Mouse (Mus musculus) intestine, embryonic 15.5 days (tissue): Measurements from ENCODE around the gene Mcrs1. TPM values are rescaled to one million over a fixed set of nuclear protein-coding genes. Genes with fewer than 3 reads are reported as not detected.
"Not testable (repeated sequence)": the region's sequence is repeated elsewhere in the genome, so short reads cannot be mapped to it uniquely, and the experiment has no call there.

Experiments
- ATAC-seq: fragments of 200-750 bp; cut with Nextera tagmentation; 2 replicates; pipeline ENCODE4 v1.8.0; 2017; ENCODE audit warnings: moderate TSS enrichment, moderate library complexity
- H3K27ac ChIP-seq: fragments of 300-500 bp; sonication (generic); 2 replicates; pipeline ENCODE4 v1.5.1; 2015; ENCODE audit warnings: mild to moderate bottlenecking, inconsistent platforms
- H3K27me3 ChIP-seq: fragments of 300-500 bp; sonication (generic); replicated peaks from 2 replicates; pipeline ENCODE4 v1.6.1; 2015; ENCODE audit warnings: inconsistent platforms
- H3K36me3 ChIP-seq: fragments of 300-500 bp; sonication (generic); 2 replicates; pipeline ENCODE4 v1.6.1; 2015; ENCODE audit warnings: inconsistent platforms
- H3K4me1 ChIP-seq: fragments of 300-500 bp; sonication (generic); replicated peaks from 2 replicates; pipeline ENCODE4 v1.6.1; 2015; ENCODE audit warnings: inconsistent platforms
- H3K4me2 ChIP-seq: fragments of 300-500 bp; sonication (generic); replicated peaks from 2 replicates; pipeline ENCODE4 v1.6.1; 2015; ENCODE audit warnings: mild to moderate bottlenecking, inconsistent platforms
- H3K4me3 ChIP-seq: fragments of 300-500 bp; sonication (generic); replicated peaks from 2 replicates; pipeline ENCODE4 v1.5.1; 2015; ENCODE audit warnings: inconsistent platforms
- H3K9ac ChIP-seq: fragments of 300-500 bp; sonication (generic); 2 replicates; pipeline ENCODE4 v1.6.1; 2015; ENCODE audit warnings: inconsistent platforms
- H3K9me3 ChIP-seq: fragments of 300-500 bp; sonication (generic); 2 replicates; pipeline ENCODE4 v1.6.1; 2016; ENCODE audit warnings: inconsistent platforms
- WGBS: fragments of 180-500 bp; shearing (Covaris S2); methylation state at CpG from one replicate; pipeline ENCODE4 v1.1.7; 2015; 5-methylcytosine and 5-hydroxymethylcytosine counted together
- polyA plus RNA-seq: library from polyadenylated mRNA; unstranded; fragments of >200 nt; fragmentation: Nextera tagmentation; extraction: Ambion mirVana; gene quantifications from 2 replicates; pipeline ENCODE4 v1.2.1, GENCODE M21; 2015

The Mcrs1 gene
- polyA plus RNA-seq, 1 experiment from 2014 or later: 119 TPM

DNA sequence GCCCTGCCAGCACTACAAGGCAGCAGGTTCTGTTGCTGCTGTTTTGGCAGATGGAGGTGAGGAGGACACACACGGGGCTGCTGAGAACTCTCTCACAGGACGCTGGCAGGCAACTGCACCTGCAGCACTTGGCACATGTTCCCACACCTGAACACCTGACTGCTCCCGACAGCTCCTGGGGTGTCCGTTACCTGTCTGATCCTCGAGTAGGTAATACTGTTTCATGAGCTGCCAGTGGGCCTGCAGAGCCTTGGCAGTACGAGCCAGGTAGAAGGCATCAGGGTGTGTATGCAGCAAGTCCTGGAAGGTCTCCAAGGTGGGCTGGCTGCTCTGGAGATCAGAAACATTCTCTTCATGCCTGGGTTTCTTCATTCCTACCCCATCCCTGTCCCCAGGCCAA, 5.0 kb downstream of the Mcrs1 start:
- not testable (repeated sequence) for H3K27ac ChIP-seq, H3K4me3 ChIP-seq, H3K9me3 ChIP-seq, H3K9ac ChIP-seq, ATAC-seq, H3K4me2 ChIP-seq, H3K27me3 ChIP-seq, H3K4me1 ChIP-seq
- 75% methylated on average over 6 of the region's 6 CpGs for WGBS
- peaks cover 26% of the 10 kb centered on the region for H3K36me3 ChIP-seq

DNA sequence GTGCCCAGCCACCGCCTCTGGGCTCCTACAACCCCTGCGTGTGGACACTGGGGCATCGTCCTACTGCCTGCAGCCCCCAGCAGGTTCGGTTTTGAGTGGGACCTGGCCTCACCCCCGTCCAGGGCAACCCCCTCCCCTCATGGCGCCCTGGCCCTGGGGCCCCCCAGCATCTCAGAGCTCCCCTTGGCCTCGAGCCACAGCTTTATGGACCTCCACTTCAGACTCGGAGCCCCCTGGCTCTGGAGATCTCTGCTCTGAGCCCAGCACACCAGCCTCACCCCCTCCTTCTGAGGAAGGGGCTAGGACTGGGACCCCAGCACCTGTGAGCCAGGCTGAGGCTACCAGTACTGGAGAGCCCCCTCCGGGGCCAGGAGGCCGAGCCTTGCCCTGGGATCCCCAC, 9.7 kb downstream of the Mcrs1 start:
- Histone ChIP-seq H3K4me3 (no peak overlapping the region), H3K27me3 (no peaks in the 10 kb centered on the region), H3K4me2 (no peak overlapping the region), H3K27ac (no peak overlapping the region), H3K4me1 (no peaks in the 10 kb centered on the region), H3K9ac (no peak overlapping the region), H3K36me3 (peaks cover 28% of the 10 kb centered on the region), H3K9me3 (no peaks in the 10 kb centered on the region)
- WGBS: 90% methylated on average over 10 of the region's 10 CpGs
- 0 out of 2 replicates have a peak, but pooled peaks have one; percentile 18 for ATAC-seq

DNA sequence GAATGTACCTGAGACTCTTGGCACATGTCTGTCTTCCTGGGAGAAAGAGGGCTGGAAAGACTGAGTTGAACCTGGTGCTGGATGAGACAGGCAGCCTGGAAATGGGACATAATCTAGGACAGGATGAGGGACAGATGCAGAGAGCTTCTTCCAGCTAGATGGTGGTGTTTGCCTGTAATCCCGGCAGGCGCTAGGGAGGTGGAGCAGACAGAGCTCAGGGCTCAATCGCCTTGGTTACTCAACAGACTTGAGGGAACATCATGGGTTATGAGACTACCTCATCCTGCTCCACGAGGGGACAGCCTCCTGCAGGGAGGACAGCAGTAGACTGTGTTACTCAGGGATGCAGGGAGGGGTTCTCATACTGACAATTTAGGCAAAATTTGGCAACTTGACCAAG, 10.5 kb downstream of the Mcrs1 start:
- 65% methylated on average over 4 of the region's 4 CpGs for WGBS
- H3K4me3 ChIP-seq: no peak overlapping the region
- no peak for ATAC-seq
- no peaks in the 10 kb centered on the region for H3K27me3 ChIP-seq
- H3K27ac ChIP-seq: no peak overlapping the region
- no peak overlapping the region for H3K4me2 ChIP-seq
- no peak overlapping the region for H3K9ac ChIP-seq
- no peaks in the 10 kb centered on the region for H3K9me3 ChIP-seq
- no peaks in the 10 kb centered on the region for H3K4me1 ChIP-seq
- H3K36me3 ChIP-seq: peaks cover 23% of the 10 kb centered on the region

DNA sequence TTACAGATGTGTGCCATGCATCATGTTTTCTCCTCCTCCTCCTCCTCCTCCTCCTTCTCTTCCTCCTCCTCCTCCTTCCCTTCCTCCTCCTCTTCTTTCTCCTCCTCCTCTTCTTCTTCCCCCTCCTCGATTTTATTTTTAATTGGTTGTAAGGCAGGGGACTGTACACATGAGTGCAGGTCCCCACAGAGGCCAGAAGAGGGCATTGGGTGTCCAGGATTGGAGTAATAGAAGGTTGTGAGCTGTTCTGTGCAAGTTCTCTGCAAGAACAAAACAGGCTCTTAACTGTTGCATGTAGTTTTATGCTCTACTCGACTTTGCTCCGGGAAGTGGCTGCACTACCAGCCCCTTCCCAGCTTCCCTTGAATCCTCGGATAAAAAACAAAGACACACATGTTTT, 11.6 kb downstream of the Mcrs1 start:
- Histone ChIP-seq H3K4me3 (no peak overlapping the region), H3K36me3 (peaks cover 20% of the 10 kb centered on the region), H3K27ac (no peak overlapping the region), H3K9ac (no peak overlapping the region), H3K27me3 (no peaks in the 10 kb centered on the region), H3K4me2 (no peak overlapping the region), H3K4me1 (no peaks in the 10 kb centered on the region), H3K9me3 (no peaks in the 10 kb centered on the region)
- ATAC-seq: no peak
- 80% methylated on average over 4 of the region's 4 CpGs for WGBS

DNA sequence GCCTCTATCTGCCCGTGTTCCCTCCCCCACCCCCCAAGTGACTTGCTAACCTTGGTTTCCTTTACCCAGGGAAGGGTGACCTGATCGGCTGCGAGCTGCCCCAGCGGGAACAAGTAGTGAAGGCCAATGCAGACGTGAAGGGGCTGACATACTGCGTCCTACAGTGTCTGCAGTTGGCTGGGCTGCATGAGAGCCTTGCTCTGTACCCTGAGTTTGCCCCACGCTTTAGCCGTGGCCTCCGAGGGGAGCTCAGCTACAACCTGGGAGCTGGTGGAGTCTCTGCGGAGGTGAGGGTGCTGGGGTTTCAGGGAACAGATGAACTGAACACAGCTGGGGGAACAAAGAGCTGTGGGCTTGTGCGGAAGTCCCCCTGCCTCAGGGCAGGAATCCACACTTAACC, 13.8 kb downstream of the Mcrs1 start:
- no peaks in the 10 kb centered on the region for H3K9me3 ChIP-seq
- no peak overlapping the region for H3K4me2 ChIP-seq
- 0 out of 2 replicates have a peak, but pooled peaks cover 3% of the 10 kb centered on the region for H3K4me1 ChIP-seq
- WGBS: 66% methylated on average over 11 of the region's 11 CpGs
- no peak overlapping the region for H3K9ac ChIP-seq
- H3K27ac ChIP-seq: no peak overlapping the region
- no peak overlapping the region for H3K4me3 ChIP-seq
- H3K36me3 ChIP-seq: peaks cover 9% of the 10 kb centered on the region
- peaks cover 4% of the 10 kb centered on the region; the same call in 1 of the 2 replicates for H3K27me3 ChIP-seq
- no peak for ATAC-seq

DNA sequence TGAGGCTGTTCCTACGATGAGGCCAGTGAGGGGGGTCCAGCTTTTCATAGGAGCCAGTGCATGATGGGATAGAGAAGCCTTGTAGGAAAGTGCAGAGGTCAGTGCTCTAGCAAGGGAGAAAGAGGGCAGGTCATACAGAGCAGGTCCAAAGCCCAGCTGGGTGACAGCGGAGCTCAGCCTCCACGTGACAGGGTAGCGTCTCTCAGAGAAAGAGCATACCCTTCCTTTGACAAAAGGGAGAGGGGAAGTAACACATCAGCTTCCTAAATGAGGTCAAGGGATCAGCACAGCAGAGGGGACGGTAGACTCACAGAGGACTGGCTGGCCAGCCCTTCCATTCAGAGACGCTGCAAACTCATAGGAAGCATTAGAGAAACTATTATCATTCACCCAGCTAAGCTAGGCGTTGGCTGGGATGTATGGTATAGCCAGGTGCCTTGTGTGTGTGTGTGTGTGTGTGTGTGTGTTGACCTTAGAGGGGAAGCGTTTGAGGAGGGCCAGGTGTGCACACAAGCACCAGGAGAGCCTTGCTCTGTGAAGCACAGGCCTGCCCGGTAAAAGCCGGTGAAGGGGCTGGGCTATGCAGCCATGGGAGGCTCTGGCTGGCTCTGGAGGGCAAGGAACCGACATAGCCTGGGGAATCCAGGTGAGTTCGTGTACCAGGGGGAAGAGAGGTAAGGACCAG, 17.3 kb downstream of the Mcrs1 start:
- 48% methylated on average over 12 of the region's 12 CpGs for WGBS
- Histone ChIP-seq H3K9me3 (no peaks in the 10 kb centered on the region), H3K4me1 (0 out of 2 replicates have a peak, but pooled peaks cover 3% of the 10 kb centered on the region), H3K9ac (no peak overlapping the region), H3K27ac (no peak overlapping the region), H3K36me3 (no peaks in the 10 kb centered on the region), H3K27me3 (peaks cover 23% of the 10 kb centered on the region), H3K4me2 (no peak overlapping the region), H3K4me3 (no peak overlapping the region)
- ATAC-seq: peak; percentile 32; the same call in 1 of the 2 replicates

DNA sequence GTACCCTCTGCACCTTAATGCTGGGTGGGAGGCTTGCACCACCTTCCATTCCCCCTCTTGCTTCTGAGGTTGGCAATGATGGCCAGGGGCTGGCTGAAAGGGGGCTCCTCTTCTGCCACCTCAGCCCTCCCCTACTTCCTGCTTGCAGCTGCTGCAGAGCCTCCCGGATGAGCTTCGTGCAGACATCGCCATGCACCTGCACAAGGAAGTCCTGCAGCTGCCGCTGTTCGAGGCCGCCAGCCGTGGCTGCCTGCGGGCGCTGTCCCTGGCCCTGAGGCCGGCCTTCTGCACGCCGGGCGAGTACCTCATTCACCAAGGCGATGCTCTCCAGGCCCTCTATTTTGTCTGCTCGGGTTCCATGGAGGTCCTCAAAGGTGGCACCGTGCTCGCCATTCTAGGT, 18.0 kb downstream of the Mcrs1 start:
- Histone ChIP-seq H3K4me1 (0 out of 2 replicates have a peak, but pooled peaks cover 3% of the 10 kb centered on the region), H3K9me3 (no peaks in the 10 kb centered on the region), H3K4me2 (no peak overlapping the region), H3K9ac (no peak overlapping the region), H3K27ac (no peak overlapping the region), H3K27me3 (peaks cover 25% of the 10 kb centered on the region), H3K36me3 (no peaks in the 10 kb centered on the region), H3K4me3 (no peak overlapping the region)
- no peak for ATAC-seq
- 41% methylated on average over 17 of the region's 17 CpGs for WGBS

DNA sequence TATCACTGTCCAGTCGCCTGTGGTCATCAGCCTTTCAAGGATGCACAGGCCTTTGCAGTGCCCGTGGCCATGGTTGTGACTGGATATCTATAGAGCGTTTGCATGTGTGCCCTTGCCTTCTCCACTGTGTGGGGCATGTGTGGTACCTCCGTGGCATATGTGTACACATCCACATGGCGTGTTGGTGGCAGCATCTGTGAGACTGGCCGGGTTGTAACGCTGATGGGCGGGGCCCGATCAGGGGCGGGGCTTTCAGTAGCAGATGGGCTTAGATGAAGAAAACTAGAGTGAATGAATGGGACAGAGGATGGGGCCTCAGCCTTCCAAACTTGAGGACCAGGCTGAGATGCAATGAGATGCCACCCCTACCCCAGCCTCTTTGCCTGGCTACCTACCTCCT, 19.8 kb downstream of the Mcrs1 start:
- peaks cover 10% of the 10 kb centered on the region; the same call in 1 of the 2 replicates for H3K4me1 ChIP-seq
- H3K27me3 ChIP-seq: peaks cover 40% of the 10 kb centered on the region
- no peak overlapping the region for H3K4me2 ChIP-seq
- no peak for ATAC-seq
- H3K36me3 ChIP-seq: no peaks in the 10 kb centered on the region
- 72% methylated on average over 10 of the region's 10 CpGs for WGBS
- no peaks in the 10 kb centered on the region for H3K9me3 ChIP-seq
- no peak overlapping the region for H3K27ac ChIP-seq
- no peak overlapping the region for H3K9ac ChIP-seq
- no peak overlapping the region for H3K4me3 ChIP-seq

DNA sequence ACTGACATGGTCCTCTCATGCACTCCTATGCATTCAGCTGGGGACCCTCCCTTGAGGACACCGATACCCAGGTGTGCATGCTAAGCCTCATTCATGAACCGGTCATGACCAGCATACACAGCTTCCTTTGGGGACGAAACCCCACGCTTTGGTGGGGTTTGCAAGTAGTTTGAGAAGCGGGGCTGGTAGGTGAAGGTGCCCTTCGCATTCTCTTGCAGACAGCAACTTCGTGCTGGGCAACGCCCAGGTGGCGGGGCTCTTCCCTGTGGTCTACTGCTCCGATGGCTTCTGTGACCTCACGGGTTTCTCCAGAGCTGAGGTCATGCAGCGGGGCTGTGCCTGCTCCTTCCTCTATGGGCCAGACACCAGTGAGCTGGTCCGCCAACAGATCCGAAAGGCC, 25.7 kb downstream of the Mcrs1 start:
- no peaks in the 10 kb centered on the region for H3K36me3 ChIP-seq
- peaks cover 37% of the 10 kb centered on the region for H3K4me1 ChIP-seq
- no peak overlapping the region for H3K27ac ChIP-seq
- no peak overlapping the region for H3K9ac ChIP-seq
- no peak for ATAC-seq
- peak overlapping the region; percentile 44; the same call in 1 of the 2 replicates for H3K4me3 ChIP-seq
- H3K4me2 ChIP-seq: no peak overlapping the region; the same call in 1 of the 2 replicates
- H3K27me3 ChIP-seq: peaks cover 84% of the 10 kb centered on the region
- H3K9me3 ChIP-seq: no peaks in the 10 kb centered on the region
- WGBS: 26% methylated on average over 14 of the region's 14 CpGs

DNA sequence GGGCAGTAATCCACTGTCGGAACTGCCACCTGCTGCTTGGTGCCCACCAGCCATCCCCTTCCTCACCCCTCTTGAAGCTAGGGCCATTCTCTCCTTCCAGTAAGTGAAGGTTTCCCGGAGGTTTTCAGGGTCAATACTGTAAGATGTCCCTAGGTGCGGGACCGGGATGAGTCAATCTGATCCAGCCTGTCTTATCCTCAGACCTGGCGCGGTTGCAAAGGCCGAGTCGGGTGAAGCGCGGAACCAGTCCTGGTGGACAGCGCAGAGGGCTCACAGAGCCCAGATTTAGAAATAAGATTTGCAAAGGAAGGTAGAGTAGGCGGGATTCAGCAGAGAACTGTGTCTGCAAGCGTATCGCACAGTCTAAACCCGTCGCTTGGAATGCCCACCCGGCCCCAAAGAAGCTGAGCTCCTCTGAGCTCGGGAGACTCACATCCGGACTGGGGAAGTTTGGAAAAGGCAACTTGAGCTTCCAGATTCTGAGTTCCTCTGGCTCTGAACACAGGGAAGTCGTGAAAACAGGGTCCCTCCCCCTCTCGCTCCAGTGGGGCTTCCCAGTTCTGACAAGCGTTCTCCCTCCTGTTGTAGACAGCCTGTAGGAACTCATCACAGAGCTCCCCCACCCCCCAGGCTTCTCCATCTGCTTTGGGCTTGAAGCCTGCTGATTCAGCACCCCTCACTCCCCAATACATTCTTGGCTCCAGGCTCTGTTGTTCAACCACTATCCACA, 26.5 kb downstream of the Mcrs1 start:
- Histone ChIP-seq H3K27ac (no peak overlapping the region), H3K4me3 (peak overlapping the region; percentile 44), H3K9ac (peak overlapping the region; percentile 37), H3K9me3 (no peaks in the 10 kb centered on the region), H3K4me1 (peaks cover 37% of the 10 kb centered on the region), H3K4me2 (peak overlapping the region; percentile 93), H3K36me3 (no peaks in the 10 kb centered on the region), H3K27me3 (peaks cover 82% of the 10 kb centered on the region)
- 2% methylated on average over 22 of the region's 22 CpGs for WGBS
- ATAC-seq: no peak

DNA sequence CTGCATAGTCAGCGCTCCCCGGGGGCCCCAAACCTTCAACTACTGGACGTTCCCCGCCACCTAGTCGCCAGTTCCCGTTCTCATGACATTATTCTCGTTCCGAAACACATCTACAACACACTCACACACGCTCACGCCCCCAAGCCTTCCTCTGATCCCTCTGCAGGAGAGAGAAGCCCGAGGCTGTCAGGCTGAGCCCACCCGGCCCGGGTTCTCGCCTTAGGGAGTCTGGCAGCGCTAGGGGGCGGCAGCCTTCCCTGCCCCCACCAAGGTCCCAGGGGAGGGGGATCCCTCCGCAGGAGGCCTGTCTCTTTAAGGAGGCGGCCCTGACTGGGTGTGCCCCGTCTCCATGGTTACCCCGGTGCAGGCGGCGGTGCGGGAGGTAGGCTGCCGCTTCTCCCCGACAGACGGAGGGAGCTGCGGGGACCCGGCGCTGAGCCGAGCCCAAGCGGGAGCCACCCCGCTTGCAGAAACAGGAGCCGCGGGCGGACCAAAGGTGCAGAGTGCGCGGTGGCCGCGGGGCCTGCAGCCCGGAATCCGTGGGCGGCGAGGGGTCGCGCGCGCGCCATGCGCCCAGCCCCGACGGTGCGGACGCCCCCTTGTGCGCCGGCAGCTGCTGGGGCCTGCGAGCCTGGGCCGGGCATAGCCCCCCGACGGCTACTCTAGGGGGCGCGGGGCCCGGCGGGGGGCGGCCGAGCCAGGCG, 27.4 kb downstream of the Mcrs1 start, which contains the start of gene Kcnh3:
TSS of gene Kcnh3 (plus strand) at position 654 of the 704 bp plus-strand sequence.
- peak within 1 kb of the TSS; percentile 44 for H3K4me3 ChIP-seq
- WGBS: under 1% methylated on average over 55 of the region's 66 CpGs
- peak; percentile 70 for ATAC-seq
- H3K27ac ChIP-seq: no peak within 1 kb of the TSS
- peaks cover 85% of the 10 kb centered on the region for H3K27me3 ChIP-seq
- no peaks in the 10 kb centered on the region for H3K9me3 ChIP-seq
- peak within 1 kb of the TSS; percentile 93 for H3K4me2 ChIP-seq
- H3K36me3 ChIP-seq: no peaks in the 10 kb centered on the region
- peak within 1 kb of the TSS; percentile 37 for H3K9ac ChIP-seq
- H3K4me1 ChIP-seq: peaks cover 37% of the 10 kb centered on the region

DNA sequence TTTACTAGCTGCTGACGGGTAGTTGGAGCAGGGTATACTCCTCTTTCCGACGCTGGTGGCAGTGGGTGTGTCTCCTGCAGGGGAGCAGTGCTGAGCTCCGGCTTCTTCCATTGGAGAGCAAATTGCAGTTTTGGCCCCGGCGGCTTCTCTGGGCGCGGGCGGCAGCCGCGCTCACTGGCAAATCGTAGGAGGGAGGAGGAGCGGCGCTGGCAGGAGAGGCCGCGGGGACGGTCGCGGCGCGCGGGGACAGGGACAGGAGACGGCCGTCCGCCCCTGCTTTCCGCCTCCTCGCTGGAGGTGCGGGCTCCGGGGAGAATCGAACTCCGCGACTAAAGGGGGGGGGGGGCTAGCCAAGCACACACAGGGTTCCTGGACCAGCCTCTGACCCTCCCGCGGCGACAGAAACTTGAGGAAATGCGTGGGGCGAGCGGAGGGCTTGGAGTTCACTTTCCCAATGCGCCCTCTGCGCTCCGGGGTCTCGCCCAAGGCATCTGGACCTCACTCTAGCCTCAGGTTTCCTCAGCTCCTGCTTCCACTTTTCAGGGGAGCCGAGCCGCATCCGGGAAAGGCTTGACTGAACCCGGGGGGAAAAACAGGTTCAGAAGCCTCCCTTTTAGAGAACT, 28.1 kb downstream of the Mcrs1 start:
- Histone ChIP-seq H3K27me3 (peaks cover 83% of the 10 kb centered on the region), H3K4me1 (peaks cover 37% of the 10 kb centered on the region), H3K27ac (no peak overlapping the region), H3K4me3 (peak overlapping the region; percentile 44), H3K9me3 (no peaks in the 10 kb centered on the region), H3K4me2 (peak overlapping the region; percentile 93), H3K36me3 (no peaks in the 10 kb centered on the region), H3K9ac (peak overlapping the region; percentile 37)
- peak; percentile 9; the same call in 1 of the 2 replicates for ATAC-seq
- WGBS: under 1% methylated on average over 45 of the region's 46 CpGs
